In genomic region chr1:164870694-164871093, GRCm38 (mm10) we compare ENCODE assay signal across 9 mouse cellular contexts.
A peak's percentile ranks its signal among the peaks of the same experiment; 100 is the strongest.
DNase-seq lines count a peak whose midpoint lies in the region; ATAC-seq and TF ChIP-seq lines count a peak whose summit lies in the region.
"Had no signal": no experiment of that assay in that cellular context is flagged by ENCODE, and none has a peak within 500 bp of the region (broad histone marks: within the 10 kb centered on the region; RNA-seq: fewer than 3 reads in every experiment).

No protein-coding gene starts in this region.

- TF ChIP-seq CTCF in kidney, postnatal 0 days (IDR thresholded peaks at IDR 0.05; ENCODE audit: low read depth): peak; percentile 42; the same call in 1 of the 2 replicates

- H3K9ac ChIP-seq in kidney, postnatal 0 days (ENCODE audit: low read depth, low read length): no peak overlapping the region

- ATAC-seq in kidney, postnatal 0 days (replicated peaks; ENCODE audit: low FRiP score, low read depth): no peak
- ATAC-seq in megakaryocyte progenitor cell, adult 5-6 weeks (replicated peaks; ENCODE audit: poor library complexity): peak; percentile 99

- H3K4me1 ChIP-seq in kidney, postnatal 0 days (replicated peaks; ENCODE audit: insufficient read depth, low read length): no peaks in the 10 kb centered on the region

- H3K36me3 ChIP-seq in kidney, postnatal 0 days (ENCODE audit: insufficient read depth, low read length): no peaks in the 10 kb centered on the region

- no peaks in the 10 kb centered on the region for H3K27me3 ChIP-seq in kidney, postnatal 0 days (ENCODE audit: insufficient read depth, low read length)

- DNase-seq in kidney, postnatal 0 days (ENCODE audit: low spot score): peak; percentile 10
- no peak for DNase-seq in kidney, adult 9 months
- DNase-seq in ES-CJ7 (ENCODE audit: low read depth, low spot score): peak; percentile 82
- peak; percentile 7 for DNase-seq in c-Kit-positive CD71-positive TER-119-negative erythroid progenitor cells, embryonic 14.5 days (ENCODE audit: low read depth)
- peak; percentile 86 for DNase-seq in thymus, postnatal 4 days
- DNase-seq in urinary bladder, postnatal 36 days (ENCODE audit: low spot score in 2 of 2): no peak
- no peak for DNase-seq in kidney, postnatal 14 days

- H3K4me3 ChIP-seq in kidney, postnatal 0 days (replicated peaks; ENCODE audit: low read depth, low read length): no peak overlapping the region

- no peaks in the 10 kb centered on the region for H3K9me3 ChIP-seq in kidney, postnatal 0 days (replicated peaks; ENCODE audit: low read length)

- H3K4me2 ChIP-seq in kidney, postnatal 0 days (ENCODE audit: low read length): no peak overlapping the region

- H3K27ac ChIP-seq in kidney, postnatal 0 days: no peak overlapping the region
- H3K27ac ChIP-seq: macrophage had no signal

- WGBS in kidney, postnatal 0 days: 65% methylated on average over 7 of the region's 7 CpGs

Comparison
In these comparisons a context has a peak if more than half of its experiments do, and no peak if none do; other contexts are left out.
1. DNase-seq: peak in kidney, postnatal 0 days (single experiment), ES-CJ7 (single experiment), c-Kit-positive CD71-positive TER-119-negative erythroid progenitor cells, embryonic 14.5 days (single experiment) and thymus, postnatal 4 days (single experiment); none in kidney, adult 9 months (single experiment), urinary bladder, postnatal 36 days (0 of 2) and kidney, postnatal 14 days (single experiment).